Mouse (Mus musculus) lung, postnatal 0 days (tissue): ENCODE results near the gene Hemk1.

Source experiments
- CTCF ChIP-seq: IDR thresholded peaks from 2 replicates; pipeline ENCODE4 v1.5.1; 2016; ENCODE audit warnings: antibody characterized with exemption, mild to moderate bottlenecking
- EP300 ChIP-seq: IDR thresholded peaks from 2 replicates; pipeline ENCODE4 v1.6.1; 2016; ENCODE audit warnings: antibody characterized with exemption, mild to moderate bottlenecking, control low read depth

GRCm38 (mm10) chr9:107325904-107326303, 12.2 kb downstream of the Hemk1 start:
- no peak for TF ChIP-seq CTCF
- TF ChIP-seq EP300 = 0 out of 2 replicates have a peak, but pooled peaks have one; percentile 14
